Mouse (Mus musculus) MEL (cell line): ENCODE measurements at regions not wholly inside any gene's neighbourhood (a gene's known extent, or its start where the extent isn't known, plus 50 kb on each side); places are given as distances from the start of the nearest gene placed in this dataset.
A peak's percentile ranks its signal among the peaks of the same experiment; 100 is the strongest.

Experiments
- DNase-seq: peaks from one replicate; pipeline ENCODE4 v3.0.0; 2011; ENCODE audit warnings: low read depth, low spot score
- H3K27ac ChIP-seq: 2 replicates; pipeline ENCODE4 v1.5.1; 2012; ENCODE audit warnings: low read depth, mild to moderate bottlenecking, control low read depth, low read length, moderate library complexity; ENCODE audit not compliant: control insufficient read depth
- H3K27me3 ChIP-seq, 2 experiments: fragments of 150-350 bp in 1 of 2; sonication (generic) in 1 of 2; 2 replicates each; pipeline ENCODE4 v1.6.1; 2012; ENCODE audit warnings: low read length in 2 of 2, mild to moderate bottlenecking in 2 of 2, improper control_type of control experiment in 1 of 2, moderate library complexity in 1 of 2; ENCODE audit not compliant: insufficient read depth in 2 of 2, control insufficient read depth in 1 of 2
- H3K36me3 ChIP-seq, 2 experiments: 2 replicates each; pipeline ENCODE4 v1.6.1; 2012 to 2014; ENCODE audit warnings: low read length in 2 of 2, improper control_type of control experiment in 1 of 2, inconsistent platforms in 1 of 2, mild to moderate bottlenecking in 1 of 2; ENCODE audit not compliant: insufficient read depth in 2 of 2, control insufficient read depth in 1 of 2
- H3K4me1 ChIP-seq, 2 experiments: fragments of 150-350 bp in 1 of 2; sonication (generic) in 1 of 2; 2 replicates each; pipeline ENCODE4 v1.6.1; 2012; ENCODE audit warnings: low read length in 2 of 2, improper control_type of control experiment in 1 of 2, mild to moderate bottlenecking in 1 of 2; ENCODE audit not compliant: insufficient read depth in 2 of 2, control insufficient read depth in 1 of 2
- H3K4me3 ChIP-seq, 2 experiments: fragments of 150-350 bp in 1 of 2; sonication (generic) in 1 of 2; 2 replicates each; pipeline ENCODE4 v1.5.1; 2012; ENCODE audit warnings: low read depth in 2 of 2, low read length in 2 of 2, mild to moderate bottlenecking in 2 of 2, moderate library complexity in 2 of 2, control low read depth in 1 of 2, improper control_type of control experiment in 1 of 2; ENCODE audit not compliant: control insufficient read depth in 1 of 2, insufficient read depth in 1 of 2
- H3K79me2 ChIP-seq: 2 replicates; pipeline ENCODE4 v1.6.1; 2012; ENCODE audit warnings: mild to moderate bottlenecking, low read length, moderate library complexity; ENCODE audit not compliant: control insufficient read depth, poor library complexity, insufficient read depth
- H3K9ac ChIP-seq: 2 replicates; pipeline ENCODE4 v1.6.1; 2012; ENCODE audit warnings: low read depth, mild to moderate bottlenecking, control low read depth, low read length, moderate library complexity; ENCODE audit not compliant: control insufficient read depth, poor library complexity, severe bottlenecking
- H3K9me3 ChIP-seq: fragments of 150-350 bp; sonication (generic); replicated peaks from 2 replicates; pipeline ENCODE4 v1.6.1; 2012; ENCODE audit warnings: mild to moderate bottlenecking, low read length, improper control_type of control experiment, moderate library complexity; ENCODE audit not compliant: insufficient read depth
- CHD2 ChIP-seq: IDR thresholded peaks from 2 replicates; pipeline ENCODE4 v1.6.1; 2011; ENCODE audit warnings: low read length, improper control_type of control experiment
- CTCF ChIP-seq, 3 experiments: IDR thresholded peaks in 2 of 3; conservative IDR thresholded peaks in 1 of 3; 2 replicates each; pipeline ENCODE4 v1.5.1; 2011 to 2012; ENCODE audit warnings: low read length in 3 of 3, low read depth in 2 of 3, mild to moderate bottlenecking in 2 of 3, improper control_type of control experiment in 1 of 3, inconsistent platforms in 1 of 3, mixed read lengths in 1 of 3, moderate library complexity in 1 of 3; ENCODE audit not compliant: control insufficient read depth in 1 of 3, insufficient read depth in 1 of 3, poor library complexity in 1 of 3, severe bottlenecking in 1 of 3
- ELF1 ChIP-seq: IDR thresholded peaks from 2 replicates; pipeline ENCODE4 v1.6.1; 2014; ENCODE audit warnings: low read depth, mild to moderate bottlenecking, inconsistent platforms, low read length, improper control_type of control experiment, moderate library complexity
- EP300 ChIP-seq, 2 experiments: IDR thresholded peaks; 2 replicates each; pipeline ENCODE4 v1.6.1; 2011; ENCODE audit warnings: improper control_type of control experiment in 2 of 2, low read length in 2 of 2, low read depth in 1 of 2, mild to moderate bottlenecking in 1 of 2
- ETS1 ChIP-seq: IDR thresholded peaks from 2 replicates; pipeline ENCODE4 v1.6.1; 2012; ENCODE audit warnings: low read depth, mild to moderate bottlenecking, inconsistent platforms, low read length, improper control_type of control experiment, moderate library complexity
- JUND ChIP-seq: IDR thresholded peaks from 2 replicates; pipeline ENCODE4 v1.6.1; 2011; ENCODE audit warnings: low read depth, mild to moderate bottlenecking, improper control_type of control experiment, low read length
- KAT2A ChIP-seq: conservative IDR thresholded peaks from 2 replicates; pipeline ENCODE4 v1.6.1; 2012; ENCODE audit warnings: low read depth, low read length, improper control_type of control experiment, inconsistent platforms
- MAX ChIP-seq: IDR thresholded peaks from 2 replicates; pipeline ENCODE4 v1.6.1; 2011; ENCODE audit warnings: low read length, improper control_type of control experiment
- MAZ ChIP-seq: IDR thresholded peaks from 2 replicates; pipeline ENCODE4 v1.6.1; 2012; ENCODE audit warnings: low read depth, mild to moderate bottlenecking, inconsistent platforms, low read length, improper control_type of control experiment
- MXI1 ChIP-seq: IDR thresholded peaks from 2 replicates; pipeline ENCODE4 v1.6.1; 2011; ENCODE audit warnings: mild to moderate bottlenecking, low read depth, low read length, improper control_type of control experiment
- NRF1 ChIP-seq: IDR thresholded peaks from 2 replicates; pipeline ENCODE4 v1.6.1; 2014; ENCODE audit warnings: low read depth, mild to moderate bottlenecking, inconsistent platforms, low read length, improper control_type of control experiment, moderate library complexity; ENCODE audit not compliant: poor library complexity, insufficient read depth, severe bottlenecking
- POLR2A ChIP-seq, 2 experiments: IDR thresholded peaks; 2 replicates each; pipeline ENCODE4 v1.6.1; 2011 to 2012; ENCODE audit warnings: low read length in 2 of 2, mild to moderate bottlenecking in 2 of 2, control low read depth in 1 of 2, improper control_type of control experiment in 1 of 2, low read depth in 1 of 2, moderate library complexity in 1 of 2; ENCODE audit not compliant: control insufficient read depth in 1 of 2, insufficient read depth in 1 of 2, poor library complexity in 1 of 2
- POLR2AphosphoS5 ChIP-seq: IDR thresholded peaks from 2 replicates; pipeline ENCODE4 v1.6.1; 2012; ENCODE audit warnings: low read depth, borderline replicate concordance, mild to moderate bottlenecking, inconsistent platforms, low read length, moderate library complexity, mixed read lengths
- RAD21 ChIP-seq: IDR thresholded peaks from 2 replicates; pipeline ENCODE4 v1.6.1; 2011; ENCODE audit warnings: mild to moderate bottlenecking, low read depth, low read length, improper control_type of control experiment
- RCOR1 ChIP-seq: IDR thresholded peaks from 2 replicates; pipeline ENCODE4 v1.6.1; 2012; ENCODE audit warnings: low read depth, mild to moderate bottlenecking, inconsistent platforms, low read length, improper control_type of control experiment
- SMC3 ChIP-seq: IDR thresholded peaks from 2 replicates; pipeline ENCODE4 v1.6.1; 2011; ENCODE audit warnings: low read depth, low read length, improper control_type of control experiment
- TCF12 ChIP-seq: IDR thresholded peaks from 2 replicates; pipeline ENCODE4 v1.6.1; 2014; ENCODE audit warnings: low read depth, mild to moderate bottlenecking, inconsistent platforms, low read length, improper control_type of control experiment, moderate library complexity
- UBTF ChIP-seq: IDR thresholded peaks from 2 replicates; pipeline ENCODE4 v1.6.1; 2012; ENCODE audit warnings: low read depth, mild to moderate bottlenecking, inconsistent platforms, low read length, improper control_type of control experiment, moderate library complexity, borderline replicate concordance; ENCODE audit not compliant: insufficient read depth
- ZC3H11A ChIP-seq: IDR thresholded peaks from 2 replicates; pipeline ENCODE4 v1.6.1; 2012; ENCODE audit warnings: low read depth, mild to moderate bottlenecking, inconsistent platforms, low read length, improper control_type of control experiment
- ZNF384 ChIP-seq: IDR thresholded peaks from 2 replicates; pipeline ENCODE4 v1.6.1; 2012; ENCODE audit warnings: low read depth, mild to moderate bottlenecking, inconsistent platforms, low read length, improper control_type of control experiment

- Histone ChIP-seq H3K9ac (no peak overlapping the region), H3K9me3 (no peaks in the 10 kb centered on the region), H3K36me3 (no peaks in the 10 kb centered on the region), H3K79me2 (no peaks in the 10 kb centered on the region), H3K27me3 (no peaks in the 10 kb centered on the region), H3K4me1 (no peaks in the 10 kb centered on the region), H3K27ac (no peak overlapping the region), H3K4me3 (no peak overlapping the region)
- no peak for DNase-seq
- TF ChIP-seq ELF1, result no peak
- TF ChIP-seq POLR2A (IDR thresholded peaks at IDR 0.05; ENCODE audit: control insufficient read depth in 1 of 2, insufficient read depth in 1 of 2, low read depth in 1 of 2, low read length in 2 of 2, poor library complexity in 1 of 2), result no peak
- no peak for TF ChIP-seq EP300 (IDR thresholded peaks at IDR 0.05; ENCODE audit: low read depth in 1 of 2, low read length in 2 of 2)
- TF ChIP-seq MAX, result no peak
- no peak for TF ChIP-seq ETS1
- TF ChIP-seq MAZ, result no peak
- no peak for TF ChIP-seq UBTF
- TF ChIP-seq JUND, result no peak
- TF ChIP-seq TCF12, result no peak
- no peak for TF ChIP-seq NRF1
- TF ChIP-seq CHD2, result no peak
- TF ChIP-seq ZC3H11A, result no peak
- TF ChIP-seq POLR2AphosphoS5, result no peak
- TF ChIP-seq MXI1, result no peak
These were observed 73.1 kb upstream of the Gm34302 start for GRCm38 (mm10) chr3:63556741-63557140.

GRCm38 (mm10) chr3:63554872-63555271, 71.2 kb upstream of the Gm34302 start:
- DNase-seq, result peak; percentile 70
- H3K4me3 ChIP-seq, result peak overlapping the region; percentile 16 to 32; a peak in 2 of 4 replicates
- TF ChIP-seq CTCF (IDR thresholded peaks at IDR 0.05 in 2 of 3, conservative IDR thresholded peaks at IDR 0.05 in 1 of 3; ENCODE audit: control insufficient read depth in 1 of 3, insufficient read depth in 1 of 3, low read depth in 2 of 3, low read length in 3 of 3, poor library complexity in 1 of 3, severe bottlenecking in 1 of 3), result peak; percentile 2 to 68 (median 63); a peak in 4 of 6 replicates
- TF ChIP-seq ZC3H11A, result peak; percentile 72
- TF ChIP-seq SMC3, result peak; percentile 73
- TF ChIP-seq RCOR1, result no peak
- TF ChIP-seq CHD2, result no peak
- TF ChIP-seq RAD21, result peak; percentile 80
- TF ChIP-seq KAT2A, result no peak
- peak; percentile 92 for TF ChIP-seq ZNF384
- TF ChIP-seq, all 39 proteins: peak for 5
- Histone ChIP-seq H3K9me3 (no peaks in the 10 kb centered on the region), H3K36me3 (no peaks in the 10 kb centered on the region), H3K79me2 (no peaks in the 10 kb centered on the region), H3K9ac (no peak overlapping the region), H3K27ac (no peak overlapping the region), H3K27me3 (no peaks in the 10 kb centered on the region), H3K4me1 (no peaks in the 10 kb centered on the region)
